Mouse (Mus musculus): ENCODE data around the gene Prom2. TPM values are rescaled to one million over a fixed set of nuclear protein-coding genes. Genes with fewer than 3 reads are reported as not detected.

Prom2 gene
- polyA plus RNA-seq, 1 experiment from 2014 or later: 0.21 TPM

- Histone ChIP-seq H3K27me3 (ENCODE audit: control insufficient read depth, insufficient read depth, low read length) (peaks cover 8% of the 10 kb centered on the region; the same call in 1 of the 2 replicates), H3K4me1 (ENCODE audit: control insufficient read depth, insufficient read depth, low read length) (peaks cover 2% of the 10 kb centered on the region; the same call in 1 of the 2 replicates), H3K9me3 (replicated peaks; ENCODE audit: control insufficient read depth, low read length) (no peaks in the 10 kb centered on the region), H3K27ac (ENCODE audit: low read length) (no peak overlapping the region), H3K4me3 (ENCODE audit: low read length) (0 out of 2 replicates have a peak overlapping the region, but pooled peaks have one; percentile 15), H3K36me3 (ENCODE audit: control insufficient read depth, insufficient read depth) (no peaks in the 10 kb centered on the region), H3K4me2 (ENCODE audit: low read depth, low read length) (peak overlapping the region; percentile 36; the same call in 1 of the 2 replicates), H3K9ac (ENCODE audit: low read length) (no peak overlapping the region)
- WGBS: 17% methylated on average over 18 of the region's 18 CpGs
- peak; percentile 88 for ATAC-seq (replicated peaks; ENCODE audit: extremely low read depth, insufficient read depth, low FRiP score)
Observed at GRCm38 (mm10) chr2:127559070-127559966, 18.1 kb upstream of the Prom2 start.

- no peaks in the 10 kb centered on the region for H3K9me3 ChIP-seq (replicated peaks; ENCODE audit: control insufficient read depth, low read length)
- no peak overlapping the region for H3K27ac ChIP-seq (ENCODE audit: low read length)
- 44% methylated on average over 5 of the region's 5 CpGs for WGBS
- H3K4me2 ChIP-seq (ENCODE audit: low read depth, low read length): no peak overlapping the region
- H3K36me3 ChIP-seq (ENCODE audit: control insufficient read depth, insufficient read depth): no peaks in the 10 kb centered on the region
- no peaks in the 10 kb centered on the region for H3K4me1 ChIP-seq (ENCODE audit: control insufficient read depth, insufficient read depth, low read length)
- no peak for ATAC-seq (replicated peaks; ENCODE audit: extremely low read depth, insufficient read depth, low FRiP score)
- H3K4me3 ChIP-seq (ENCODE audit: low read length): no peak overlapping the region
- H3K9ac ChIP-seq (ENCODE audit: low read length): no peak overlapping the region
- H3K27me3 ChIP-seq (ENCODE audit: control insufficient read depth, insufficient read depth, low read length): no peaks in the 10 kb centered on the region
Observed at GRCm38 (mm10) chr2:127551078-127551477, 9.8 kb upstream of the Prom2 start.

- no peak overlapping the region for H3K27ac ChIP-seq (ENCODE audit: low read length)
- no peaks in the 10 kb centered on the region for H3K9me3 ChIP-seq (replicated peaks; ENCODE audit: control insufficient read depth, low read length)
- H3K27me3 ChIP-seq (ENCODE audit: control insufficient read depth, insufficient read depth, low read length): no peaks in the 10 kb centered on the region
- H3K9ac ChIP-seq (ENCODE audit: low read length): no peak overlapping the region
- H3K4me3 ChIP-seq (ENCODE audit: low read length): no peak overlapping the region
- H3K4me1 ChIP-seq (ENCODE audit: control insufficient read depth, insufficient read depth, low read length): no peaks in the 10 kb centered on the region
- H3K4me2 ChIP-seq (ENCODE audit: low read depth, low read length): no peak overlapping the region
- ATAC-seq (replicated peaks; ENCODE audit: extremely low read depth, insufficient read depth, low FRiP score): no peak
- 73% methylated on average over 1 of the region's 1 CpGs for WGBS
- H3K36me3 ChIP-seq (ENCODE audit: control insufficient read depth, insufficient read depth): no peaks in the 10 kb centered on the region
Observed at GRCm38 (mm10) chr2:127550446-127550845, 9.2 kb upstream of the Prom2 start.

- Histone ChIP-seq H3K4me3 (ENCODE audit: low read length) (no peak overlapping the region), H3K4me2 (ENCODE audit: low read depth, low read length) (no peak overlapping the region), H3K9ac (ENCODE audit: low read length) (no peak overlapping the region), H3K9me3 (replicated peaks; ENCODE audit: control insufficient read depth, low read length) (no peaks in the 10 kb centered on the region), H3K27ac (ENCODE audit: low read length) (no peak overlapping the region), H3K27me3 (ENCODE audit: control insufficient read depth, insufficient read depth, low read length) (no peaks in the 10 kb centered on the region), H3K36me3 (ENCODE audit: control insufficient read depth, insufficient read depth) (no peaks in the 10 kb centered on the region), H3K4me1 (ENCODE audit: control insufficient read depth, insufficient read depth, low read length) (no peaks in the 10 kb centered on the region)
- ATAC-seq (replicated peaks; ENCODE audit: extremely low read depth, insufficient read depth, low FRiP score): no peak
Observed at GRCm38 (mm10) chr2:127549711-127550110, 8.4 kb upstream of the Prom2 start.

GRCm38 (mm10) chr2:127548342-127549074 is 7.2 kb upstream of the Prom2 start:
- no peak overlapping the region for H3K27ac ChIP-seq (ENCODE audit: low read length)
- H3K4me2 ChIP-seq (ENCODE audit: low read depth, low read length): no peak overlapping the region
- H3K9ac ChIP-seq (ENCODE audit: low read length): no peak overlapping the region
- H3K27me3 ChIP-seq (ENCODE audit: control insufficient read depth, insufficient read depth, low read length): 0 out of 2 replicates have a peak, but pooled peaks cover 3% of the 10 kb centered on the region
- H3K4me1 ChIP-seq (ENCODE audit: control insufficient read depth, insufficient read depth, low read length): no peaks in the 10 kb centered on the region
- WGBS: 53% methylated on average over 5 of the region's 5 CpGs
- no peaks in the 10 kb centered on the region for H3K9me3 ChIP-seq (replicated peaks; ENCODE audit: control insufficient read depth, low read length)
- H3K4me3 ChIP-seq (ENCODE audit: low read length): no peak overlapping the region
- H3K36me3 ChIP-seq (ENCODE audit: control insufficient read depth, insufficient read depth): no peaks in the 10 kb centered on the region
- ATAC-seq (replicated peaks; ENCODE audit: extremely low read depth, insufficient read depth, low FRiP score): no peak

- Histone ChIP-seq H3K4me1 (ENCODE audit: control insufficient read depth, insufficient read depth, low read length) (no peaks in the 10 kb centered on the region), H3K36me3 (ENCODE audit: control insufficient read depth, insufficient read depth) (no peaks in the 10 kb centered on the region), H3K4me2 (ENCODE audit: low read depth, low read length) (no peak overlapping the region), H3K27ac (ENCODE audit: low read length) (no peak overlapping the region), H3K9ac (ENCODE audit: low read length) (no peak overlapping the region), H3K4me3 (ENCODE audit: low read length) (no peak overlapping the region), H3K9me3 (replicated peaks; ENCODE audit: control insufficient read depth, low read length) (no peaks in the 10 kb centered on the region), H3K27me3 (ENCODE audit: control insufficient read depth, insufficient read depth, low read length) (peaks cover 37% of the 10 kb centered on the region)
- 67% methylated on average over 2 of the region's 2 CpGs for WGBS
- no peak for ATAC-seq (replicated peaks; ENCODE audit: extremely low read depth, insufficient read depth, low FRiP score)
Observed at GRCm38 (mm10) chr2:127541697-127542096, 430 bp upstream of the Prom2 start.

GRCm38 (mm10) chr2:127539494-127539893 is 1.8 kb downstream of the Prom2 start:
- H3K9me3 ChIP-seq (replicated peaks; ENCODE audit: control insufficient read depth, low read length): no peaks in the 10 kb centered on the region
- no peaks in the 10 kb centered on the region for H3K4me1 ChIP-seq (ENCODE audit: control insufficient read depth, insufficient read depth, low read length)
- WGBS: 24% methylated on average over 4 of the region's 4 CpGs
- H3K27me3 ChIP-seq (ENCODE audit: control insufficient read depth, insufficient read depth, low read length): peaks cover 37% of the 10 kb centered on the region
- no peak overlapping the region for H3K4me2 ChIP-seq (ENCODE audit: low read depth, low read length)
- no peak overlapping the region for H3K4me3 ChIP-seq (ENCODE audit: low read length)
- no peaks in the 10 kb centered on the region for H3K36me3 ChIP-seq (ENCODE audit: control insufficient read depth, insufficient read depth)
- no peak overlapping the region for H3K9ac ChIP-seq (ENCODE audit: low read length)
- no peak overlapping the region for H3K27ac ChIP-seq (ENCODE audit: low read length)
- no peak for ATAC-seq (replicated peaks; ENCODE audit: extremely low read depth, insufficient read depth, low FRiP score)

GRCm38 (mm10) chr2:127537548-127537947 is 3.7 kb downstream of the Prom2 start:
- Histone ChIP-seq H3K4me1 (ENCODE audit: control insufficient read depth, insufficient read depth, low read length) (no peaks in the 10 kb centered on the region), H3K27ac (ENCODE audit: low read length) (no peak overlapping the region), H3K27me3 (ENCODE audit: control insufficient read depth, insufficient read depth, low read length) (peaks cover 33% of the 10 kb centered on the region), H3K36me3 (ENCODE audit: control insufficient read depth, insufficient read depth) (no peaks in the 10 kb centered on the region), H3K4me3 (ENCODE audit: low read length) (no peak overlapping the region), H3K9me3 (replicated peaks; ENCODE audit: control insufficient read depth, low read length) (no peaks in the 10 kb centered on the region), H3K9ac (ENCODE audit: low read length) (no peak overlapping the region), H3K4me2 (ENCODE audit: low read depth, low read length) (no peak overlapping the region)
- WGBS: 55% methylated on average over 3 of the region's 3 CpGs
- no peak for ATAC-seq (replicated peaks; ENCODE audit: extremely low read depth, insufficient read depth, low FRiP score)

- no peak overlapping the region for H3K9ac ChIP-seq (ENCODE audit: low read length)
- H3K4me3 ChIP-seq (ENCODE audit: low read length): no peak overlapping the region
- ATAC-seq (replicated peaks; ENCODE audit: extremely low read depth, insufficient read depth, low FRiP score): no peak
- no peak overlapping the region for H3K27ac ChIP-seq (ENCODE audit: low read length)
- H3K36me3 ChIP-seq (ENCODE audit: control insufficient read depth, insufficient read depth): no peaks in the 10 kb centered on the region
- peaks cover 14% of the 10 kb centered on the region for H3K27me3 ChIP-seq (ENCODE audit: control insufficient read depth, insufficient read depth, low read length)
- 71% methylated on average over 9 of the region's 9 CpGs for WGBS
- H3K9me3 ChIP-seq (replicated peaks; ENCODE audit: control insufficient read depth, low read length): no peaks in the 10 kb centered on the region
- no peaks in the 10 kb centered on the region for H3K4me1 ChIP-seq (ENCODE audit: control insufficient read depth, insufficient read depth, low read length)
- H3K4me2 ChIP-seq (ENCODE audit: low read depth, low read length): no peak overlapping the region
Observed at GRCm38 (mm10) chr2:127535363-127535762, 5.9 kb downstream of the Prom2 start.
